Mouse (Mus musculus): Measurements from ENCODE around the gene Klf15.

Klf15 gene

GRCm38 (mm10) chr6:90463228-90463862 is 969 bp downstream of the Klf15 start:
- ATAC-seq (ENCODE audit: insufficient number of reproducible peaks, low FRiP score, low TSS enrichment) = peak; percentile 8; the same call in 1 of the 2 replicates

- no peak for ATAC-seq (ENCODE audit: insufficient number of reproducible peaks, low FRiP score, low TSS enrichment)
These were observed 1.6 kb downstream of the Klf15 start for GRCm38 (mm10) chr6:90463890-90464421.

- no peak for ATAC-seq (ENCODE audit: insufficient number of reproducible peaks, low FRiP score, low TSS enrichment)
These were observed 2.8 kb downstream of the Klf15 start for GRCm38 (mm10) chr6:90465028-90465640.

- no peak for ATAC-seq (ENCODE audit: insufficient number of reproducible peaks, low FRiP score, low TSS enrichment)
These were observed 3.7 kb downstream of the Klf15 start for GRCm38 (mm10) chr6:90466079-90466478.

GRCm38 (mm10) chr6:90466847-90467410 is 4.6 kb downstream of the Klf15 start:
- ATAC-seq (ENCODE audit: insufficient number of reproducible peaks, low FRiP score, low TSS enrichment) = no peak

- no peak for ATAC-seq (ENCODE audit: insufficient number of reproducible peaks, low FRiP score, low TSS enrichment)
These were observed 5.8 kb downstream of the Klf15 start for GRCm38 (mm10) chr6:90468216-90468615.

- ATAC-seq (ENCODE audit: insufficient number of reproducible peaks, low FRiP score, low TSS enrichment) = no peak
These were observed 6.7 kb downstream of the Klf15 start for GRCm38 (mm10) chr6:90469041-90469440.

GRCm38 (mm10) chr6:90470255-90470654 is 7.9 kb downstream of the Klf15 start:
- no peak for ATAC-seq (ENCODE audit: insufficient number of reproducible peaks, low FRiP score, low TSS enrichment)

GRCm38 (mm10) chr6:90470947-90471541 is 8.7 kb downstream of the Klf15 start:
- ATAC-seq (ENCODE audit: insufficient number of reproducible peaks, low FRiP score, low TSS enrichment) = no peak

GRCm38 (mm10) chr6:90472079-90472478 is 9.7 kb downstream of the Klf15 start:
- ATAC-seq (ENCODE audit: insufficient number of reproducible peaks, low FRiP score, low TSS enrichment) = no peak

- ATAC-seq (ENCODE audit: insufficient number of reproducible peaks, low FRiP score, low TSS enrichment) = no peak
These were observed 10.3 kb downstream of the Klf15 start for GRCm38 (mm10) chr6:90472697-90473096.

GRCm38 (mm10) chr6:90473630-90474360 is 11.4 kb downstream of the Klf15 start:
- ATAC-seq (ENCODE audit: insufficient number of reproducible peaks, low FRiP score, low TSS enrichment) = no peak

- no peak for ATAC-seq (ENCODE audit: insufficient number of reproducible peaks, low FRiP score, low TSS enrichment)
These were observed 12.0 kb downstream of the Klf15 start for GRCm38 (mm10) chr6:90474361-90474750.

- ATAC-seq (ENCODE audit: insufficient number of reproducible peaks, low FRiP score, low TSS enrichment) = no peak
These were observed 12.9 kb downstream of the Klf15 start for GRCm38 (mm10) chr6:90475176-90475853.

GRCm38 (mm10) chr6:90475854-90476212 is 13.5 kb downstream of the Klf15 start:
- no peak for ATAC-seq (ENCODE audit: insufficient number of reproducible peaks, low FRiP score, low TSS enrichment)

- ATAC-seq (ENCODE audit: insufficient number of reproducible peaks, low FRiP score, low TSS enrichment) = no peak
These were observed 14.7 kb downstream of the Klf15 start for GRCm38 (mm10) chr6:90476941-90477518.

GRCm38 (mm10) chr6:90484249-90484648 is 21.9 kb downstream of the Klf15 start:
- no peak for ATAC-seq (ENCODE audit: insufficient number of reproducible peaks, low FRiP score, low TSS enrichment)

GRCm38 (mm10) chr6:90484876-90485275 is 22.5 kb downstream of the Klf15 start:
- ATAC-seq (ENCODE audit: insufficient number of reproducible peaks, low FRiP score, low TSS enrichment) = no peak

- ATAC-seq (ENCODE audit: insufficient number of reproducible peaks, low FRiP score, low TSS enrichment) = no peak
These were observed 24.0 kb downstream of the Klf15 start, which contains the start of gene Aldh1l1 for GRCm38 (mm10) chr6:90486176-90486921. Gene Aldh1l1, plus strand, starts transcription at chr6:90486427.

Data from cerebellum, adult (tissue).